Mouse (Mus musculus): ENCODE results near the gene Tbx6. TPM values are rescaled to one million over a fixed set of nuclear protein-coding genes. Genes with fewer than 3 reads are reported as not detected.
"Not testable (repeated sequence)": the region's sequence is repeated elsewhere in the genome, so short reads cannot be mapped to it uniquely, and the experiment has no call there.

The Tbx6 gene
- polyA plus RNA-seq, 1 experiment, result 1.1 TPM

DNA sequence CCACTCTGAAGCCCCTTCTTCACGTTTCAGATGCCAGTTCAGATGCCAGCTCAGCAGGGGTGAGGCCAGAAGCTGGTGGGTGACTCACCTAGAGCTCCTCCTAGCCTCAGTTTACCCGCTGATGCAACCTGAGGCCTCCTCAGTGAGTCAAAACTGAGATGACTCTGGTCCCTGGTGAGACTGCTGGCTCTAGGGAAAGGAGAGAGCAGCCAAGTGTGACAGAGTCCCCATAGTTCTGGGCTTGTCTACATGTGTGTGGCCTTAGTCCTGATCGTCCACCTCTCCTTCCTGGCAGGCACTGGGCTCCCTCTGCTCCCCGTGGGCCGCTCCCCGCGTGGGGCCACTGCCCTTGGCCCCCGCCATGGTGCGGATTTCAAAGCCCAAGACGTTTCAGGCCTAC, 3.8 kb upstream of the Tbx6 start:
- peak overlapping the region; percentile 83 for H3K4me3 ChIP-seq (ENCODE audit: control insufficient read depth, low read depth, low read length)
- no peaks in the 10 kb centered on the region for H3K36me3 ChIP-seq (ENCODE audit: control insufficient read depth, insufficient read depth, low read length)
- H3K4me1 ChIP-seq (ENCODE audit: control insufficient read depth, insufficient read depth, low read length), result peaks cover 25% of the 10 kb centered on the region
- H3K27ac ChIP-seq (ENCODE audit: control insufficient read depth, insufficient read depth, low read depth, low read length), result no peak overlapping the region; the same call in 1 of the 2 replicates
- TF ChIP-seq CTCF (IDR thresholded peaks at IDR 0.05; ENCODE audit: control insufficient read depth, insufficient read depth, insufficient replicate concordance, low read depth, low read length) (no peak), POLR2A (IDR thresholded peaks at IDR 0.05; ENCODE audit: control insufficient read depth, low read depth, low read length) (no peak)
- no peaks in the 10 kb centered on the region for H3K27me3 ChIP-seq (ENCODE audit: control insufficient read depth, insufficient read depth, low read length)

DNA sequence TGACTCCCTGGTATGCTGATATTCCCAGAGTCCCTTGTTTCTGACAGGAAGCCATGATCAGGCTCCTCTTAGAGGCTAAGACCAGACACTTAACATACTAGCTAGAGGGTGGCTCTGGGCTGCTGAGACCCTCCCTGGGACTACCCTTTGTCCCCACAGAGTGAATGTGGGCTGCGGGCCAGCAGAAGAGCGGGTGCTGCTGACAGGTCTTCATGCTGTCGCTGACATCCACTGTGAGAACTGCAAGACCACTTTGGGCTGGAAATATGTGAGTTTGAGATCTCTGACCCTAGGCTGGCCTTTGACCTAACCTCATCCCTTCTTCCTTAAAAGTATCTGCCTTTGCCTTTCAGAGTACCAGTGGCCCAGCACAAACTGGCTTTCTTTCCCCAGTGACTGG, 3.1 kb upstream of the Tbx6 start:
- Histone ChIP-seq H3K36me3 (ENCODE audit: control insufficient read depth, insufficient read depth, low read length) (no peaks in the 10 kb centered on the region), H3K4me3 (ENCODE audit: control insufficient read depth, low read depth, low read length) (peak overlapping the region; percentile 83), H3K27ac (ENCODE audit: control insufficient read depth, insufficient read depth, low read depth, low read length) (no peak overlapping the region), H3K4me1 (ENCODE audit: control insufficient read depth, insufficient read depth, low read length) (peaks cover 25% of the 10 kb centered on the region), H3K27me3 (ENCODE audit: control insufficient read depth, insufficient read depth, low read length) (no peaks in the 10 kb centered on the region)
- no peak for TF ChIP-seq CTCF (IDR thresholded peaks at IDR 0.05; ENCODE audit: control insufficient read depth, insufficient read depth, insufficient replicate concordance, low read depth, low read length)
- TF ChIP-seq POLR2A (IDR thresholded peaks at IDR 0.05; ENCODE audit: control insufficient read depth, low read depth, low read length), result no peak

DNA sequence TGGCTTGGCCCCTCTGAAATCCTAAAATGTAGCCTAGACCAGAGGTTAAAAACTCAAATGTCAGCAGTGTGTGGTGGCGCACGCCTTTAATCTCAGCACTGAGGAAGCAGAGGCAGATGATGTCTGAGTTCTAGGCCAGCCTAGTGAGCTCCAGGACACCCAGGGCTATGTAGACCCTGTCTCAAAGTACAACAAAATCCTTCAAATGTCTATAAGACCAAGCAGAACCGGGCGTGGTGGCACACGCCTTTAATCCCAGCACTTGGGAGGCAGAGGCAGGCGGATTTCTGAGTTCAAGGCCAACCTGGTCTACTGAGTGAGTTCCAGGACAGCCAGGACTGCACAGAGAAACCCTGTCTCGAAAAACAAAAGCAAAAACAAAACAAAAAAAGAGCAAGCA, 2.2 kb upstream of the Tbx6 start:
- not testable (repeated sequence) for H3K27me3 ChIP-seq (ENCODE audit: control insufficient read depth, insufficient read depth, low read length); H3K36me3 ChIP-seq (ENCODE audit: control insufficient read depth, insufficient read depth, low read length); H3K27ac ChIP-seq (ENCODE audit: control insufficient read depth, insufficient read depth, low read depth, low read length); H3K4me3 ChIP-seq (ENCODE audit: control insufficient read depth, low read depth, low read length)
- H3K4me1 ChIP-seq (ENCODE audit: control insufficient read depth, insufficient read depth, low read length), result peaks cover 25% of the 10 kb centered on the region

DNA sequence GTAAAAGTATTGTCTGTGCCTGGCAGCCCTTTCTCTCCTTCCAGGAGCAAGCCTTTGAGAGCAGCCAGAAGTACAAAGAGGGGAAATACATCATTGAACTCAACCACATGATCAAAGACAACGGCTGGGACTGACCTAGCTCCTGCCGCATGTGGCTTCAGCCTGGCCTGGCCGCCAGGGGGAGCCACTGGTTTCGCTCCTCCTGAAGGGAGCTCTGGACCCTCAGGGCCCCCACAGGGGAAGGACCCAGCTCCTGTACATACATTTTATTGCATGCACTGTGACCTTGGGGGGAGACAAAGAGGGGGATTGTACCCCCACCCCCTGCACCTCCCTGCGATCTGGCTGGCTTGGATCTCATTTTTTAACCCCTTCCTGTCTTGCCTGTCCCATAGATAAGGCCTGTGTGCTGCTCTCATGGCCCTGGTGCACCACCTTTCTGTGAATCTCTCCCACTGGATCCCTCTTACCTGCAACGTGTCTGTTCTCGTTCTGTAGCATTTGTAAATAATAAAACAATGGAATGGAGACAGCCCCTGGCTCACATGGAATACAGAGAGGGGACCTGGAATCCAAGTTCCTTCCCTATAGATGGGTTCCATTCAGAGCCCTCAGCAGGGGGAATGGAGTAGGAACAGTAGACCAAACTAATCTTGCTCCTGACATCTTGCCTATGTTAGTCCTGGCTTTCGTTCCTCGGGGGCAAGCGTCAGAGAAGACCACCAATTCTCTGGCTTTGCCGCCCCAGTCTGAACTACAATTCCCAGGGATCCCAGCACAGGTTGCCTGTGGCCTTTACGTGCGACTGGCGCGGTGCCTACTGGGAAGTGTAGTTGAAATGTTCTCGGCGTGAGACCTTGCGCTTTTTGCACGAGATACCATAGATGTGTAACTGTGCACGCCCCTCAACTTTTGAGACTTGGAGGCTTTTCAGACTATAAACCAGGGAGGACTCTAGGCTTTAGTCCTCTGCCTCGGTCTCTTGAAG, 1.0 kb upstream of the Tbx6 start:
- Histone ChIP-seq H3K27ac (ENCODE audit: control insufficient read depth, insufficient read depth, low read depth, low read length) (no peak overlapping the region), H3K4me3 (ENCODE audit: control insufficient read depth, low read depth, low read length) (peak overlapping the region; percentile 18; the same call in 1 of the 2 replicates), H3K4me1 (ENCODE audit: control insufficient read depth, insufficient read depth, low read length) (peaks cover 23% of the 10 kb centered on the region), H3K27me3 (ENCODE audit: control insufficient read depth, insufficient read depth, low read length) (no peaks in the 10 kb centered on the region), H3K36me3 (ENCODE audit: control insufficient read depth, insufficient read depth, low read length) (no peaks in the 10 kb centered on the region)
- TF ChIP-seq POLR2A (IDR thresholded peaks at IDR 0.05; ENCODE audit: control insufficient read depth, low read depth, low read length), result no peak
- TF ChIP-seq CTCF (IDR thresholded peaks at IDR 0.05; ENCODE audit: control insufficient read depth, insufficient read depth, insufficient replicate concordance, low read depth, low read length), result peak; percentile 84

DNA sequence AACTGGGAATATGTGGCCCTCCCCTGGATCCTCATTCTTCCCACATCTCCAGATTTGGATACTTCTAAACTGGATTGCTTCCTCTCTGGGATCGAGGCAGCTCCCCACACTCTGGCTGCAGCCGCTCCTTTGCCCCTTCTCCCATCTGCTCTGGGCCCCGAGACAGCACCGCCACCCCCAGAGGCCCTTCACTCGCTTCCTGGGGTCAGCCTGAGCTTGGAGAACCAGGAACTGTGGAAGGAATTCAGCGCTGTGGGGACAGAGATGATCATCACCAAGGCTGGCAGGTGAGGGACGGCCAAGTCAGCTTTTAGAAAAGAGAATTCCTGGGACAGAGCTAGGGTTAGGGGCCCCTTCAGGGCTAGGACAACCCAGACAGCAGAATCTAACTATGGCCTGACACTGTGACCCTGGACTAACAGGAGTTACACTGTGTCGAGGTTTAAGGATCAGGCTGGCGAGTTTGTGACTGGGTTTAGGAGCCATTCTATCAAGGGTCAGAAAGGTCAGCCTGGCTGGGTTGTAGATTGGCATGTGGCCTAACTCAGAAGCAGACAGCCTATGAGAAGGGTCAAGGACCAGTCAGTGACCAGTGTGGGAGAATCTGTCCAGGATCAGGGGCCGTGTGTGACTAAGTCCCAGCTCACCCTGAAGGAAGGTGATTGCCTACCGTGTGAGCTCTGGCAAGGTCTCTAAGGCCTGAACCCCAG, 533 bp downstream of the Tbx6 start:
- H3K4me3 ChIP-seq (ENCODE audit: control insufficient read depth, low read depth, low read length), result no peak overlapping the region
- H3K36me3 ChIP-seq (ENCODE audit: control insufficient read depth, insufficient read depth, low read length), result no peaks in the 10 kb centered on the region; the same call in 1 of the 2 replicates
- peaks cover 18% of the 10 kb centered on the region for H3K4me1 ChIP-seq (ENCODE audit: control insufficient read depth, insufficient read depth, low read length)
- H3K27ac ChIP-seq (ENCODE audit: control insufficient read depth, insufficient read depth, low read depth, low read length), result no peak overlapping the region
- TF ChIP-seq POLR2A (IDR thresholded peaks at IDR 0.05; ENCODE audit: control insufficient read depth, low read depth, low read length), result no peak
- TF ChIP-seq CTCF (IDR thresholded peaks at IDR 0.05; ENCODE audit: control insufficient read depth, insufficient read depth, insufficient replicate concordance, low read depth, low read length), result no peak
- H3K27me3 ChIP-seq (ENCODE audit: control insufficient read depth, insufficient read depth, low read length), result no peaks in the 10 kb centered on the region

DNA sequence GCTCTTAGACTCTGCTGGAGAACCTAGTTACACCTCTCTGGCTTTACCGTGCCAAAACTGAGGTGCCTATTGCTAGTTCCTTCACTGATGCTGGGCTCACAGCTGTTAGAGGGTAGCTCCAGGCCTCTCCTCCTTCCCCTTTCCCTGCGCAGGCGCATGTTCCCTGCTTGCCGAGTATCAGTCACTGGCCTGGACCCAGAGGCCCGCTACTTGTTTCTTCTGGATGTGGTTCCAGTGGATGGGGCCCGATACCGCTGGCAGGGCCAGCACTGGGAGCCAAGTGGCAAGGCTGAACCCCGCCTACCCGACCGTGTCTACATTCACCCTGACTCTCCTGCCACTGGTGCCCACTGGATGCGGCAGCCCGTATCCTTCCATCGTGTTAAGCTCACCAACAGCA, 1.4 kb downstream of the Tbx6 start:
- Histone ChIP-seq H3K27me3 (ENCODE audit: control insufficient read depth, insufficient read depth, low read length) (no peaks in the 10 kb centered on the region), H3K4me3 (ENCODE audit: control insufficient read depth, low read depth, low read length) (no peak overlapping the region), H3K27ac (ENCODE audit: control insufficient read depth, insufficient read depth, low read depth, low read length) (no peak overlapping the region), H3K36me3 (ENCODE audit: control insufficient read depth, insufficient read depth, low read length) (no peaks in the 10 kb centered on the region; the same call in 1 of the 2 replicates), H3K4me1 (ENCODE audit: control insufficient read depth, insufficient read depth, low read length) (peaks cover 12% of the 10 kb centered on the region)
- TF ChIP-seq POLR2A (IDR thresholded peaks at IDR 0.05; ENCODE audit: control insufficient read depth, low read depth, low read length) (no peak), CTCF (IDR thresholded peaks at IDR 0.05; ENCODE audit: control insufficient read depth, insufficient read depth, insufficient replicate concordance, low read depth, low read length) (no peak)

DNA sequence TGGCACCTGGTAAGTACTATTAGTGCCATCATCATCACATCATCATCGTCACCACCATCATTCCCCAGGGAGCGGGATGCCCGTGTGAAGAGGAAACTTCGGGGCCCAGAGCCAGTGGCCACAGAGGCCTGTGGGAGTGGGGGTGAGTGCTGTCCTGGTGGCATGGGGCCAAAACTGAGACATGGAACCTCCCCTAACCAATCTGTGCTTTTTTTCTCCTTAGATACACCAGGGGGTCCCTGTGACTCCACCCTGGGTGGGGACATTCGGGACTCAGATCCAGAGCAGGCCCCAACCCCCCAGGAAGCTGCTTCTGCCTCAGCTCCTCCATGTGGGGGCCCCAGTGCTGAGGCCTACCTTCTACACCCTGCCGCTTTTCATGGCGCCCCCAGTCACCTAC, 3.2 kb downstream of the Tbx6 start:
- no peak overlapping the region for H3K4me3 ChIP-seq (ENCODE audit: control insufficient read depth, low read depth, low read length)

More for the DNA sequence above, 3.2 kb downstream of the Tbx6 start:
- TF ChIP-seq CTCF (IDR thresholded peaks at IDR 0.05; ENCODE audit: control insufficient read depth, insufficient read depth, insufficient replicate concordance, low read depth, low read length) (no peak), POLR2A (IDR thresholded peaks at IDR 0.05; ENCODE audit: control insufficient read depth, low read depth, low read length) (no peak)
- no peak overlapping the region for H3K27ac ChIP-seq (ENCODE audit: control insufficient read depth, insufficient read depth, low read depth, low read length)
- no peaks in the 10 kb centered on the region for H3K27me3 ChIP-seq (ENCODE audit: control insufficient read depth, insufficient read depth, low read length)
- no peaks in the 10 kb centered on the region; the same call in none of the 2 replicates for H3K36me3 ChIP-seq (ENCODE audit: control insufficient read depth, insufficient read depth, low read length)
- H3K4me1 ChIP-seq (ENCODE audit: control insufficient read depth, insufficient read depth, low read length), result peaks cover 9% of the 10 kb centered on the region
